Mouse (Mus musculus) right cerebral cortex, postnatal 10 days (tissue): ENCODE data around the gene Ranbp3l.
"Not testable (repeated sequence)": the region's sequence is repeated elsewhere in the genome, so short reads cannot be mapped to it uniquely, and the experiment has no call there.

ENCODE experiments used
- DNase-seq, 2 experiments: peaks; one replicate each; pipeline ENCODE4 v3.0.0; 2021; ENCODE audit warnings: low spot score in 2 of 2

The Ranbp3l gene

GRCm38 (mm10) chr15:8967573-8968228, at the start of gene Ranbp3l:
Ranbp3l (plus strand) TSS chr15:8967949.
- peak; percentile 41 to 44 for DNase-seq

DNA sequence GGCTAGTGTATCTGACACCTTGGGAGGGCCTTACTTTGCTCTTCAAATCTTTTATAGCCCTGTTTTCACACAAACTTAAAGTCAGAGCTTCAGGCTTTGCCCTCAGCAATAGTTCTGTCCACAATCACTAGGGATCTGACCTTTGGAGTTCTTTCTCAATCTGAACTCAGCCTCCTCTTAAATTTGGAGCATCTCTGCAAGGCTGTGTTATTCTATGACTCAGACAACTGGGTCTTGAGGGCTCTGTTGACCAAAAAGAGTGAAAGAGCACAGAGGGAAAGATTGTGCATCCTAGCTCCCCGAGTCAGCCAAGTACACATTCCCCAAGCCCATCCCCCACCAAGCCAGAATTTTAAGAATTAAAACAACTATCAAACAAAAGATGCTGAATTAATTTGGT, 37.7 kb upstream of the Ranbp3l start:
- no peak for DNase-seq

GRCm38 (mm10) chr15:8936911-8937310, 30.8 kb upstream of the Ranbp3l start:
- no peak for DNase-seq

DNA sequence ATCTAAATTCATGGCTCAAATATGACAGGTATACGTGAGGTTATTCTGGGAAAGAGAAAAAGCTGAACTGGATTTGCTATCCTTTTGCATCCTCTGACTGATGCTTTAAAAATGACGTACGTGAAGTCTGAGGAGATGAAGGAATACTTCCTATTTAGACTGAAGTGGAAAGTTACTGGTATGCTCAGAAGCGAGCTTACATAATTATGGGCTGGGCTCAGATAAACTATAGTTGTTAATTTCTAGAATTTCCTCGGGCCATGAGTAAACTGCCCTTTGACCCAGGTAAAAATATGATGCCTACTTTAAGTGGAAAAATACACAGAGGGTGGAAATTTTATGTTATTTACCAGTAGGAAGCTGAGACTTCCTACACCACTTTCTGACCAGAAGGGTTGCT, 26.9 kb upstream of the Ranbp3l start:
- DNase-seq = no peak

- no peak for DNase-seq
These were observed 16.9 kb upstream of the Ranbp3l start for GRCm38 (mm10) chr15:8950856-8951255.

GRCm38 (mm10) chr15:8963323-8963722, 4.4 kb upstream of the Ranbp3l start:
- peak in 1 of 2 experiments; percentile 22 for DNase-seq

GRCm38 (mm10) chr15:8968229-8968595, 463 bp downstream of the Ranbp3l start:
- no peak for DNase-seq

DNA sequence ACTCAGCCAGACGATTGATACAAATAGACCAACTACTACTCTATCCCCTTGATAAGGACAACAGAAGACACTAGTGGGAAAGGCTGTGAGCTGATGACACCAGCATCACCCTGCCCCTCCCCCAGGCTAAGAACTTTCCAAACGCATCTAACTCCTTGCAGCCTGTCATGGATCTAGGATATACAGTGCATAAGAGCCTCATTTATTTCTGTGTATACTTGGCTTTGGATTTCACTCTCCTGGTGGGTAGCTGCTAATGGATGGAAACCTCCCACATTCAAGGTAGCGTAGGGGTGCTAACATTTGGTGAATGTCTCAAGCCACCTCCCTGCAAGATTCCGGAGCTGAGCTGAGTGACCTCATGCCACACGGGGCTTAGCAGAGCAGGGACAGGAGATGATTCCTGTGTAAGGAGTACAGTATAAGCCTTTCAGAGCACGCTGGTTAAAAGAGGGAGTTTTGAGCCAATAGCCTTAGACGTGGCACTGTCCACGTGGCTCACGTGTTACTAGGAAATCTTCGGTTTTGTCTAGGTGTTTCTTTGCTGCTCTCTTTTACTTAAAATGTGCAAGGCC, 1.4 kb downstream of the Ranbp3l start:
- DNase-seq = no peak

DNA sequence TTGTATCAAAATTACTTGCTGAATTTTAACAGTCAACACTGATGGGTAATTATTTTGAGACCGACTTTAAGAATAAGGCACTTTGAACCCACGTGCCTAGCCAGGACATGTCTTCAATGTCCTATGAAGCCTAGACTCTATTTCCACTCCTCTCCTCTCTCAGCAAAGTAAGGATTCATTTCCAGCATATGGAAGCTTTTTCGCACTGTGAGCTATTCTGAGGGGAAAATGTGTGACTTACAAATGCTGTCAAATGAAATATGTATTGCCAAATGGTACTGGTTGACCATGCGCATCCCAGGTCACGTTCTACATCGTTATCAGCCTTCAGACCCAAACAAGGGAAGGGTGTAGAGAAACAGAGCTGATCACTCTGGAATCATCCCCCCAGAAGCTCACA, 23.5 kb downstream of the Ranbp3l start:
- DNase-seq = peak in 1 of 2 experiments; percentile 38

DNA sequence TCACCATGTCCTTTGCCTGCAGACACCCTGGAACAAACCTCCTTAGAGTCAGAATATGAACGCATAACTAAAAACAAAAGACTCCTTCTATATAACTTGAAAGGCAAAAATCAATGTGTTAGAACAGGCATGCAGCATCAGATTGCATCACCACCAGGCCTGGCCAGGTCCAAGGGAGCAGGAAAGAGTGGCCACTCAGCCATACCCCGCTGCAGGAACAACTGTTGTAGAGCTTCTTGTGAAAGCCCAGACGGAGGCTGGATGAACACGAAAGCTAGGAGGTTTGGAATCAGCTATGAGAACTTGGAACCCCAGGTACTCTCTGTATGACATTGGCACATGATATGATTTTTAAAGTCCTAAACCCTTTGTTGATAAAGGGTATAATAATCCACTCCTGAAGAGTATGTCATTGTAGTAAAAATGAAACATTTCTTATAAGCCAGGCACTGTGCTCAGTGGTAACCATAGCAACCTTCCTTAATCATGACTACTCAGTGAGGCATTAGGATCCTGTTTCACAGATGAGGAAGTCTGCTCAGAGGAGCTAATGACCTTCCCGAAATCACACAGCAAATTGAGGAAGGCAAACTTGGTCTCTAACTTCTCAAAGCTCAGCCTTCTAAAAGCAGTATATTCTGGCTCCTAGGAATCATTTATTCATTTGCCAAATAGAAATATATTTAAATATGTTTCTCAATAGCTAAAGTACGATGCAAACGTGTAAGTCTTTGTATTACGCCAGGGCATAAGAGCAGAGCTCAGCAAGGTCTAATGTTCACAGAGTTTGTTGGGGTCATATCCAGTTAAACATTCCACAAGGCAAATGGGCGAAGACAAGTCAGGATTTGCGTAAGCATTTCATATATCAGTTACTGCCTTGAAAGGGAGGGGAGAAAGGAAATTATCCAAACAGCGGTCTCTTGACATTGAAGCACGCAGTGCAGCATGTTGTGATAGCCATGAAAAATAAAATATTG, 24.4 kb downstream of the Ranbp3l start:
- DNase-seq = no peak

DNA sequence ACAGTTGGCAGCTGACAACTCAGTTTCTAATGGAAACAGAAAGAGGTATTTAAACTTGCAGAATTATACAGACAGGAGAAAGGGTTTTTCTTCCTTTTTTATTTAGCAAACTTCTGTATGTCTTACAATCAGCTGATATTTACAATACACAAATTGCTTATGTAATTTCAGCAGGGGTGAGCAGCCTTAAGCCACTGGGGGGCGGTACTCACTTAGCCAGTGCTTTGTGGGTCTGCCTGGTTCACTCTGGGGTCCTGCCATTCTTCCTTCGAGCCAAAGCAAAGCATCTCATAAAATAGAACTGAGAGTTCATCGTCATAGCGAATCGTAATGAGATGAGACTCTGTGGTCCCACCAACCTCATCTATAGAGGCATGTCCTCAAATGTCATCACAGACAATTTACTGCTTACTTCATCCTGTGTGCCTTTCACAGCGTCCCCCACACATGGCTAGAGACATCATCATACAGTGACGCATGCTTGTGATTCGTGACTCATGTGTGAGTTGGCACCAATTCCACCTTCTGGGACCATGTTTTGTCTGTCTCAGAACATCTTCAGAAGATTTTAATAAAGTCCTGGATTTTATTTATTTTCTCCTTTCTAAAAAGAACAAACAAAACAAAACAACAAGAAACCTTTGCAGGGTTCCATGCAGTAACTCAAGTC, 27.0 kb downstream of the Ranbp3l start:
- peak; percentile 25 to 55 for DNase-seq

- DNase-seq = no peak
These were observed 27.7 kb downstream of the Ranbp3l start for GRCm38 (mm10) chr15:8995490-8995889.

GRCm38 (mm10) chr15:9002762-9003161, 35.0 kb downstream of the Ranbp3l start:
- no peak for DNase-seq

DNA sequence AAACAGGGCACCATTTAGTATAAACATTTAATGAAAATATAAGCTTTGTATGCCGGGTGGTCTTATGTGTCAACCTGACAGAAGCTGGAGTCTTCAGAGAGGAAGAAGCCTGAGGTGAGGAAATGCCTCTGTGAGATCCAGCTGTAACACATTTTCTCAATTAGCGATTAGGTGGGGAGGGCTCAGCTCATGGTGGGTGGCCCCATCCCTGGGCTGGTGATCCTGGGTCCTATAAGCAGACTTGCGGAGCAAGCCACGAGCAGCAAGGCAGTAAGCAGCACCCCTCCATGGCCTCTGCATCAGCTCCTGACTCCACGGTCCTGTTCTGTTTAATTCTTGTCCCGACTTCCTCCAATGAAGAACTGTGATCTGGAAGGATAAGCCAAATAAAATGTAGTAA, 41.4 kb downstream of the Ranbp3l start:
- no peak for DNase-seq

DNA sequence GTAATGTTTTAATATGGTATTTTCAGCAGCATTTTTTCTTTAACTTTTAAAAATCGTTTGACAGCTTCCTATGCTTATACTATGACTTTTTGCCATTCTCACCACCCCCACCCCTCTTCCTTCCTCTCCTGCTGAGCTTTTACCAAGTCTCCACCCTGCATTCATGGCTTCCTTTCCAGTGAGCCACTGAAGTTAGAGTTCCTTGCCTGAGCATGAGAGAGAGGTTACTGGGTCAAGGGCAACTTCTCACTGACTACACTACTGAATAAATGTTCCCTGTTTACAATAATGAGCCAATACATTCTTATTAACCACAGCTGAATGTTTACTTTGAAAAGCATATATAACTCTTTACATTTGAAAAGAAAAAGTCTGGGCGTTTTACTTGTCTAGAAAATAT, 46.8 kb downstream of the Ranbp3l start:
- DNase-seq = no peak

GRCm38 (mm10) chr15:9015496-9015895, 47.7 kb downstream of the Ranbp3l start:
- not testable (repeated sequence) for DNase-seq

- DNase-seq = no peak
These were observed 88.0 kb downstream of the Ranbp3l start for GRCm38 (mm10) chr15:9055704-9056103.

- no peak for DNase-seq
These were observed 92.1 kb downstream of the Ranbp3l start for GRCm38 (mm10) chr15:9059856-9060255.

DNA sequence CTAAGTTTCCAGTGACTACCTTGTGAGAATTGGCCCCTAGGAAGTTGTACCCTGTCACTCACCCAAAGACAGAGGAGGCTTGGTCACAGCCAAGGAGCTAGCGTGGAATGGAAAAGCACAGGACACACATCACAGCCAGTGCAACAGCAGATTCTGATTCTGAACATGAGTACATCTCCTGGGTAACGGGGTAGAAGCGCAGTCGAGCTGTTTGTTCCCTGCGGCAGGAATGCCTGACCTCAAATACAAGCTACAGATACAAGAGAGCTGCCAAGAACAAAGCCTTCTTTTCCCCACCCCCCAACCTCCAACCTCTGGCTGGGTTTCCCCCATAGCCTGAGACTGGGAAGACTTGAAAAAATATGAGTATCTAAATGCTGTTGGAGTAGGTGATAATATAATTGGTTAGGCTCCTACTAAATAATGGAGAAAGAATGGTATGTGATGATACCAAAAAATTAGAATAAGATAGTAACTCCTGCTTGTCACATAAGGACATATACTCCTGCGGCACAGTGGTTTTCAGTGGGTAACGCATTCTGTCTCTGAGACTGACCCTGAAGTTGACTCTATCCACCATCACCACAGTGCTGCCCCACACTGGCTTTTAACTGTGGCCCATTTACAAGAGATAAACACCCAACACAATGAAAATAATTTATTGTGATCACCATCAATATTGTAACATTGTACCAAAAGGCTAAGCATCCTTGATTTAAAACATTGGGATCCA, 93.6 kb downstream of the Ranbp3l start:
- peak; percentile 65 to 81 for DNase-seq

DNA sequence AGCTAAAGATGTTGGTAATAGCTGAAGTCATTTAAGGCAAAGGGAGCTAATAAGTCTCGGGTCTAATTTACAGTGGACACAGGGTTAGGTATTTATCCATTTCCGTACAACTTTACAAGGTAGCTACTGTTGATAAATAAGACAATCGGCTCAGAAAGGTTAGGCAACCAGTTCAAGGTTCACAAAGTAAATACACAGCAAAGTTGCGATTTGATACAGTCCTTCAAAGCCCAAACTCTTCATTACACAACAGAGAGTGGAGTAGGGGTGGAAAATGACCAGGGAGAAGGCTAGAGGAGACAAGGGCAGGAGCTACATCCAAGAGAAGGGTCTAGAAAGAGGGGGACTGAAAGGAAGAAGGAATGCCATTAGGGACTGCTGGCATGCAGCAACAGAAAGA, 101.1 kb downstream of the Ranbp3l start:
- DNase-seq = no peak

- no peak for DNase-seq
These were observed 102.6 kb downstream of the Ranbp3l start for GRCm38 (mm10) chr15:9070353-9070752.
